Mouse (Mus musculus) lung, postnatal 0 days (tissue): ENCODE measurements around the gene Cnot8. TPM values are rescaled to one million over a fixed set of nuclear protein-coding genes. Genes with fewer than 3 reads are reported as not detected.
A peak's percentile ranks its signal among the peaks of the same experiment; 100 is the strongest.

ENCODE experiments used
- ATAC-seq: fragments of 200-750 bp; cut with Nextera tagmentation; 2 replicates; pipeline ENCODE4 v1.8.0; 2017; ENCODE audit warnings: moderate library complexity
- DNase-seq: peaks from one replicate; pipeline ENCODE4 v3.0.0-alpha.2; 2016; ENCODE audit warnings: low spot score
- H3K27ac ChIP-seq: fragments of 300-500 bp; sonication (generic); 2 replicates; pipeline ENCODE4 v1.5.1; 2014; ENCODE audit warnings: antibody characterized with exemption, mild to moderate bottlenecking, low read length, mixed read lengths
- H3K27me3 ChIP-seq: fragments of 300-500 bp; sonication (generic); replicated peaks from 2 replicates; pipeline ENCODE4 v1.6.1; 2014; ENCODE audit warnings: low read length, mixed read lengths; ENCODE audit not compliant: insufficient read depth
- H3K36me3 ChIP-seq: fragments of 300-500 bp; sonication (generic); 2 replicates; pipeline ENCODE4 v1.6.1; 2014; ENCODE audit warnings: low read length, mixed read lengths; ENCODE audit not compliant: insufficient read depth
- H3K4me1 ChIP-seq: fragments of 300-500 bp; sonication (generic); 2 replicates; pipeline ENCODE4 v1.6.1; 2014; ENCODE audit warnings: antibody characterized with exemption, low read depth, low read length, mixed read lengths; ENCODE audit not compliant: insufficient read depth
- H3K4me2 ChIP-seq: fragments of 300-500 bp; sonication (generic); replicated peaks from 2 replicates; pipeline ENCODE4 v1.6.1; 2014; ENCODE audit warnings: low read depth, mild to moderate bottlenecking, low read length, moderate library complexity, mixed read lengths
- H3K4me3 ChIP-seq: fragments of 300-500 bp; sonication (generic); 2 replicates; pipeline ENCODE4 v1.5.1; 2014; ENCODE audit warnings: low read depth, low read length
- H3K9ac ChIP-seq: fragments of 300-500 bp; sonication (generic); replicated peaks from 2 replicates; pipeline ENCODE4 v1.6.1; 2014; ENCODE audit warnings: low read depth, mild to moderate bottlenecking
- H3K9me3 ChIP-seq: fragments of 300-500 bp; sonication (generic); 2 replicates; pipeline ENCODE4 v1.6.1; 2016; ENCODE audit warnings: low read length, mixed read lengths
- CTCF ChIP-seq: IDR thresholded peaks from 2 replicates; pipeline ENCODE4 v1.5.1; 2016; ENCODE audit warnings: antibody characterized with exemption, mild to moderate bottlenecking
- EP300 ChIP-seq: IDR thresholded peaks from 2 replicates; pipeline ENCODE4 v1.6.1; 2016; ENCODE audit warnings: antibody characterized with exemption, mild to moderate bottlenecking, control low read depth
- WGBS: fragments of 180-500 bp; shearing (Covaris S2); extraction: QIAGEN DNeasy Blood & Tissue Kit; methylation state at CpG from one replicate; pipeline ENCODE4 v1.1.7; 2014; 5-methylcytosine and 5-hydroxymethylcytosine counted together
- polyA plus RNA-seq: library from polyadenylated mRNA; unstranded; fragments of >200 nt; fragmentation: Nextera tagmentation; extraction: Ambion mirVana; gene quantifications from 2 replicates; pipeline ENCODE4 v1.2.1, GENCODE M21; 2015

The Cnot8 gene
- polyA plus RNA-seq, 1 experiment from 2014 or later = 71.8 TPM

GRCm38 (mm10) chr11:58117044-58117652 is 13.2 kb downstream of the Cnot8 start:
- 83% methylated on average over 10 of the region's 10 CpGs for WGBS
- Histone ChIP-seq H3K27ac (no peak overlapping the region), H3K27me3 (no peaks in the 10 kb centered on the region), H3K4me2 (no peak overlapping the region), H3K9me3 (no peaks in the 10 kb centered on the region), H3K9ac (no peak overlapping the region), H3K4me1 (no peaks in the 10 kb centered on the region), H3K36me3 (peaks cover 65% of the 10 kb centered on the region), H3K4me3 (no peak overlapping the region)
- DNase-seq = no peak
- TF ChIP-seq EP300 (no peak), CTCF (no peak)
- no peak for ATAC-seq

- TF ChIP-seq EP300 (no peak), CTCF (no peak)
- ATAC-seq (no peak), DNase-seq (no peak)
- H3K4me1 ChIP-seq = no peaks in the 10 kb centered on the region
- H3K27ac ChIP-seq = no peak overlapping the region
- peaks cover 45% of the 10 kb centered on the region for H3K36me3 ChIP-seq
- H3K9ac ChIP-seq = no peak overlapping the region
- no peak overlapping the region for H3K4me3 ChIP-seq
- no peaks in the 10 kb centered on the region for H3K9me3 ChIP-seq
- 77% methylated on average over 3 of the region's 3 CpGs for WGBS
- no peak overlapping the region for H3K4me2 ChIP-seq
- H3K27me3 ChIP-seq = no peaks in the 10 kb centered on the region
Measured at GRCm38 (mm10) chr11:58120655-58121054, 16.7 kb downstream of the Cnot8 start.

GRCm38 (mm10) chr11:58121351-58121750 is 17.4 kb downstream of the Cnot8 start:
- no peak overlapping the region for H3K27ac ChIP-seq
- ATAC-seq (no peak), DNase-seq (no peak)
- WGBS = 80% methylated on average over 9 of the region's 9 CpGs
- H3K27me3 ChIP-seq = no peaks in the 10 kb centered on the region
- H3K4me3 ChIP-seq = no peak overlapping the region
- peaks cover 39% of the 10 kb centered on the region for H3K36me3 ChIP-seq
- H3K9ac ChIP-seq = no peak overlapping the region
- H3K9me3 ChIP-seq = no peaks in the 10 kb centered on the region
- no peak overlapping the region for H3K4me2 ChIP-seq
- TF ChIP-seq EP300 (no peak), CTCF (no peak)
- H3K4me1 ChIP-seq = no peaks in the 10 kb centered on the region

GRCm38 (mm10) chr11:58123711-58124110 is 19.8 kb downstream of the Cnot8 start:
- H3K27me3 ChIP-seq = no peaks in the 10 kb centered on the region
- H3K4me1 ChIP-seq = no peaks in the 10 kb centered on the region
- peaks cover 29% of the 10 kb centered on the region for H3K36me3 ChIP-seq
- WGBS = 91% methylated on average over 2 of the region's 2 CpGs
- no peak overlapping the region for H3K4me2 ChIP-seq
- no peak overlapping the region for H3K4me3 ChIP-seq
- ATAC-seq = no peak
- no peak overlapping the region for H3K9ac ChIP-seq
- no peaks in the 10 kb centered on the region for H3K9me3 ChIP-seq
- TF ChIP-seq CTCF = no peak
- TF ChIP-seq EP300 = no peak
- no peak for DNase-seq
- no peak overlapping the region for H3K27ac ChIP-seq

- Histone ChIP-seq H3K4me2 (no peak overlapping the region), H3K36me3 (peaks cover 33% of the 10 kb centered on the region), H3K4me1 (no peaks in the 10 kb centered on the region), H3K4me3 (no peak overlapping the region), H3K27me3 (no peaks in the 10 kb centered on the region), H3K27ac (no peak overlapping the region), H3K9me3 (no peaks in the 10 kb centered on the region), H3K9ac (no peak overlapping the region)
- 71% methylated on average over 11 of the region's 11 CpGs for WGBS
- ATAC-seq (no peak), DNase-seq (no peak)
- no peak for TF ChIP-seq CTCF
Measured at GRCm38 (mm10) chr11:58125021-58125420, 21.1 kb downstream of the Cnot8 start.

- Histone ChIP-seq H3K36me3 (peaks cover 33% of the 10 kb centered on the region; the same call in 1 of the 2 replicates), H3K9ac (no peak overlapping the region), H3K27me3 (no peaks in the 10 kb centered on the region), H3K4me3 (no peak overlapping the region), H3K4me2 (no peak overlapping the region), H3K27ac (no peak overlapping the region), H3K9me3 (no peaks in the 10 kb centered on the region), H3K4me1 (no peaks in the 10 kb centered on the region)
- DNase-seq (peak; percentile 32), ATAC-seq (peak; percentile 11; the same call in 1 of the 2 replicates)
- 56% methylated on average over 7 of the region's 7 CpGs for WGBS
- no peak for TF ChIP-seq EP300
- TF ChIP-seq CTCF = peak; percentile 32
Measured at GRCm38 (mm10) chr11:58126397-58127160, 22.6 kb downstream of the Cnot8 start.
